Mouse (Mus musculus): ENCODE measurements around the gene Mpv17.

The Mpv17 gene

DNA sequence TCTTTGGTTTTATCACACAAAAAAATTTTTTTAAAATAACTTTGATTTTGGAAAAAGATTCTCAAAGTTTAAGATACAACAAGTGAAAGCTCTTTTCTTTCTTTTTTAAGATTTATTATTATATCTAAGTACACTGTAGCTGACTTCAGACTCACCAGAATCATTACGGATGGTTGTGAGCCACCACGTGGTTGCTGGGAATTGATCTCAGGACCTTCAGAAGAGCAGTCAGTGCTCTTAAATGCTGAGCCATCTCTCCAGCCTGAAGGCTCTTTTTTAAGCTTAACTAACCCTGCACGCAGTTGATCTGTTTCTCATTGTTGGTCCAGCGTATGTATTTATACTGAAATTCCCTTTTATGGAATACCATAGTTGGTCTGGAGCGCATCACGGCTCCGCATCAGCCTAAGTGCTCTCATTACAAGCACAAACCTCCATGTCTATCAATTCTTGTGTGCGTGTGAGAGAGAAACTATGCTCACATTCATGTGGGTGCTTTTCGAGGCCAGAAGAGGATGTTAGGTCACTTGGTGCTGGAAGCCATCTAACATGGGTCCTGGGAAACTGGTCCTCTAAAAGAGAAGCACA is 27.2 kb upstream of the Mpv17 start:
- no peak for DNase-seq

GRCm38 (mm10) chr5:31179766-31180630 is 25.9 kb upstream of the Mpv17 start, which contains the start of the genes Gm29609 and Gtf3c2:
Gm29609 (minus strand) TSS chr5:31179911.
Gtf3c2 (minus strand) TSS chr5:31180144.
- DNase-seq: peak; percentile 95 to 97

DNA sequence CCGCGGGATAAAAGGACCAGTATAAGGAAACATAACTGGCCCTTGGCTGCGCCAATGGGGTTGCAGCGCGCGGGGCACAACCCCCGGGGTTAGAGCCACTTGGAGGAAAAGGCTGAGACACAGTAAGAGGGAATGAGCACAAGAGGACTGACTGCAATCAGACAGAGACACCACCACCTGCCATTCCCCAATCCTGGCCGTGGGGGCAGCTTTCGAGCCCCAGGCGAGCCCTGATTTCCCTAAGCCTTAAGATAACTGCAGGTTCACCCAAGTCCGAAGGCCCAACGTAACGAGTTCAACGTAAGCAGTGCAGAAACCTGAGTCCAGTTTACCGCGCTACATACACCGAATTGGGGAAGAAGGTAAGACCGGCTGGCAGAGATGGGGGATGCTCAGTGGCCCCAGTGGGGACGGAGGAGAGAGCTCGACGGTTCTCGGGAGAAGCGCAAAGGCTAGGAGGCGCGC is 25.3 kb upstream of the Mpv17 start:
- peak; percentile 40 to 60 for DNase-seq

GRCm38 (mm10) chr5:31168630-31169029 is 14.6 kb upstream of the Mpv17 start:
- no peak for DNase-seq

- no peak for DNase-seq
Measured at GRCm38 (mm10) chr5:31164878-31165277, 10.8 kb upstream of the Mpv17 start.

GRCm38 (mm10) chr5:31162462-31162861 is 8.4 kb upstream of the Mpv17 start:
- DNase-seq: no peak

DNA sequence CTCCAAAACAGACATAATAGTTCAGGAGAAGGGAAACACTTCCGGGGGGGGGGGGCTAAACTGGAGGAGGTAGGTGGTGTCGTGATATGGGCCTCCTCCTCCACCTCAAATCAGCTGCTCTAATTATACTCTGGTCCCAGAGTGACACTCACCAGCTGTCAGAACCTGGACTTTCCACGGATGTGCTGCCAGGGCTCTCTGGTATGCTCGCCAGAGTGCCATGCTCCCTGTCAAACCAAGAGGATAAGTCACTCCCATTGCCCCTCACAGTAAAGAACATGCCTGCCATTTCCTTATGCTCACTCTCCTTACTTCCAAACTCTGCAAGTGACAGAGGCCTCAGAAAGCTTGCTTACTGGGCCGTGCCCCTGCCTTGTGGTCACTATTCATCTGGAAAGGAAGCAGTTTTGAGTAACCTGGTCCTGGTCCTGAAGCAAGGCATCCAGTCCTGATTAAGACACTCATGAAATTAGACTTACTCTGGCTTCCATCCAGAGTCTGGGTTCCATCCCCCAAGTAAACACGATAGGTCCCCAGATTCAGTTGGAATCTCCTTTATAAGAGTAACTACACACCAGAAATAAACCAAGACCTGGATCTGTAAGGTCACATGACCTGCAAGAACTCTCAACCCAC is 417 bp downstream of the Mpv17 start:
- peak; percentile 9 to 29 for DNase-seq

DNA sequence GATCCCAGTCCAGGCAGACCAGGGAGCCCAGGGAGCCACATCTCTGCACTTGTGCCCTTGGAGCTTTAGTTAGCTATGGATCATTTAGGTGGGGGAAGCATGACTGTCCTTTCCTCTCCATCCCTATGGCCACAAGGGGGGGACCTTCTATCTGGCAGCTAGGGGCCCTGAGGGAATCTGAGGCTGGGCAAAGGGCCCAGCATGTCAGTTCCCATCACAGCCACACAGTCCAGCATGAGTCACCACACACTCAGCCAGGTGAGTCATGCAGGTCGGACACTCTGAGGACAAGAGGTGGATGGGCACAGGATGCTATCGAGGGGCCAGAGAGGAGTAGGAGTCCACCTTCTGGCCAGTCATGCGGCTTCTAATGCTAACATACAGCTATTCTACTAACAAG is 2.3 kb downstream of the Mpv17 start:
- DNase-seq: no peak

DNA sequence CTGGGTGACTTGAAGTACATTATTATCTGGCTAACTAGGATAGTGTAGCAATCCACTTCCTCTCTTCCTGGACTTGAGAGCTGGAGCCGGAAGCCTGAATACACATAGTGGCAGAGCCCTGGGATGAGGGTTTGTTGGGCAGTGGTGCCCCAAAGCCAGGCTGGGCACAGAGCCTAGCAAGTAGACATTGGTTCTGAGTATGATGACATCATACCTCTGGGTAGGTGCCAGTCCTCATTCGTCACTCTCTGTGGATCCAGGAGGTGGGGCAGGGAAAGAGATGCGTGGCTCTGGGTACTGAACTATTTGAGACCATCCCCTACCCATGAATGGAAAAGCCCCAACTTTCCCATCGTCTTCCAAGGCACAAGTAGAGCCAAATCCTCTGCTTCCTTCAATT is 4.3 kb downstream of the Mpv17 start:
- no peak for DNase-seq

DNA sequence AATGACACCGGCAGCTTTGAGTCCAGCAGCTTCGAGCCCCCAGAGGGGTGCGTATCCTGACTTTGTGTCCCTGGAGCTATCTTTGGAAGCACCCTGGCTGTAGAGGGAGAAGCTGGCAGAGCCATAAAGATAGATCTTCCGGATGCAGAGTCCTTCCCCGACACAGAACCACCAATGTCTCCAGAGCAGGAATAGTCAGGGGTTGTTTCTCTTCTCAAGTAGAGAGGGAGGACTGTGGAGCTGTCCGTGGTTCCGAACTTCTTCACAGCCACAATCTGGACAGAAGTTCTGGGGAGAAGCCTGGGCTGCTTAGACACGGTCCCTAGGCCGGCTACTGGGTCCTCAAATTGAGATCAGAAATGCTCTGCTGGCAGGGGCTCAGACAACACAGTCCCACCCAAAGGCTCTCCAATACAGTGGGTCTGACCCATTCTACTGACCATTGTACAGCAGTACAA is 15.1 kb downstream of the Mpv17 start:
- peak in 1 of 2 experiments; percentile 54 for DNase-seq

GRCm38 (mm10) chr5:31138241-31138967 is 15.6 kb downstream of the Mpv17 start, which contains the start of gene Ucn:
Ucn (minus strand) TSS chr5:31138829.
- no peak for DNase-seq

GRCm38 (mm10) chr5:31137658-31138057 is 16.4 kb downstream of the Mpv17 start:
- no peak for DNase-seq

GRCm38 (mm10) chr5:31136730-31137424 is 17.2 kb downstream of the Mpv17 start:
- DNase-seq: no peak

GRCm38 (mm10) chr5:31126050-31126449 is 28.0 kb downstream of the Mpv17 start:
- DNase-seq: no peak

DNA sequence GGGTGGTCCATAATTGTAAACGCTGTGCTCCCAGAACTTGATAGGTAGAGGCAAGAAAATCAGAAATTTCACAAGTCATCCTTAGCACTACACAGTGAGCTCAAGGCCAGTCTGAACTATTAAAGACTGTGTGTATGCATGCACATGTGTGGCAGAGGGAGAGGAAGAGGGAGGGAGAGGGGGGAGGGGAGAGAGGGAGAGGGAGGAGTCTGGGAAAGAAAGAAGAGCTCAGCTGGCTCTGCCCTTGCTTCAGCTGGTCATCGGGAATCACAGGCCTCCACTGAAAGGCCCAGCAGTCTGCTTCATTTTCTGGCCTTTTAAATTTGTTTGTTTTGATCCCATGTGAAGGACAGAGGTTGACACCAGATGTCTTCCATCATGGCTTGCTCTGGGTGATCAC is 30.6 kb downstream of the Mpv17 start:
- DNase-seq: no peak

GRCm38 (mm10) chr5:31121111-31121510 is 32.9 kb downstream of the Mpv17 start:
- no peak for DNase-seq

DNA sequence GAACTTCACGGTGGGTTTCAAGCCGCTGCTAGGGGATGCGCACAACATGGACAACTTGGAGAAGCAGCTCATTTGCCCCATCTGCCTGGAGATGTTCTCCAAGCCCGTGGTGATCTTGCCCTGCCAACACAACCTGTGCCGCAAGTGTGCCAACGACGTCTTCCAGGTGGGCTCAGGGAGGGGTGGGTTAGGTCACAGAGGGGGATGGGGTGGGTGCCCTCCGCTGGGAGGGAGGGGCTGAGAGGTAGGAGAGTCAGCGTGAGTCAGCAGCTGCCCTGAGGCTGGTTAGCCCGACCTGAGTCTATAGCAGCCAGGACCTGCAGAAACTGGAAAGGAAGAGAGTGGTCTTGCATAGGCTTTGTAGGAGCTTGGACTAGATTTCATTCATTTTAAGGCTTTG is 37.1 kb downstream of the Mpv17 start:
- DNase-seq: no peak

DNA sequence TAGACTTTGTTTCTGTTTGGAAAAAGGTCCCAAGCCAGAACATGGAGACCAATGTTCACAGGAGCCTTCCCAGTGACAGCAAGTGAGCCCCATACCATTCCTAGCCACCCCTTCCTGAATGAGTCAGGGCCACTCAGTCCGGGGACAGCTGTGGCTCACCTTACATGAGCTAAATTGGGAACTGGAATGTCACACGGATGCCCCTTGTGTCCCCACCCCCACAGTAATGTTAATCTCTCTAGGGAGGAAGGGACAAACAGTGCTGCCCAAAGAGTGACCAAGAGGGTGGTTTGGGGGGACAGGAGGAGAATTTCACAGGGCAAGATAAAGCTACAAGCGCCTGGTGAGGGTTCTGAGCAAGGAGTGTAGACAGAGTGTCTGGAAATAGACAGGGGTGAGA is 37.7 kb downstream of the Mpv17 start, which contains the start of gene Trim54:
TSS of gene Trim54 (plus strand) at position 359 of the 400 bp plus-strand sequence.
- no peak for DNase-seq

GRCm38 (mm10) chr5:31110781-31111180 is 43.3 kb downstream of the Mpv17 start:
- DNase-seq: peak; percentile 5 to 24

- DNase-seq: no peak
Measured at GRCm38 (mm10) chr5:31108000-31108490, 46.0 kb downstream of the Mpv17 start, which contains the start of gene Slc30a3. Slc30a3 (minus strand) TSS chr5:31108237.

DNA sequence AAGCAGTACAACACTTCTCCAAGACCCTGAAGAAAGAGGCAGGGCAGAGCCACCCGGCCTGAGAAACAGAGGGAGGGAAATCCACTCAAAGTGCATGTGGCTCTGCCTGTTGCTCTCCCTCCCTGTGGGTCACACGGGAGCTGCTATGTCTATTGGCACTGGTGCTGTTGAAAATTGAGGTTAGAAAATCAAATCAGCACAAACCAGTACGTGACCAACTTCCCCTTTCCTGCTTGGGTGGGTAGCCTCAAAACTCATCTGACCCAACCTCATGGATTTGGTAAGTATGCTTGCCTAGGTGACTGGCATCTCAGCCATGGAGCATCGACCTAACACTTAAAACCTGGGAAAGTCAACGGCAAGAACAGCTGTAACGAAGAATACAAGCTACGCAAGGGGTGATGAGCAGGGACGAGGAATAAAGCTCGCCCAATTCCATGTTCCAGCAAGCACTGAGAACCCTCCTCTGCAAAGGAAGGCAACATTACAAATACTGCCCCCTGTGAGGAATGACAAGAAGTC is 48.2 kb downstream of the Mpv17 start, which contains the start of gene Dnajc5g:
TSS of gene Dnajc5g (plus strand) at position 472 of the 522 bp plus-strand sequence.
- no peak for DNase-seq
